Mouse (Mus musculus) CH12.LX (cell line): ENCODE measurements around the gene Hmx1. TPM values are rescaled to one million over a fixed set of nuclear protein-coding genes. Genes with fewer than 3 reads are reported as not detected.

Experiments
- DNase-seq: peaks from one replicate; pipeline ENCODE4 v3.0.0-alpha.2; 2013; ENCODE audit errors: extremely low read depth
- H3K27ac ChIP-seq: 2 replicates; pipeline ENCODE4 v1.5.1; 2012; ENCODE audit warnings: low read depth, mild to moderate bottlenecking, control low read depth, moderate library complexity; ENCODE audit not compliant: insufficient read depth
- H3K27me3 ChIP-seq: replicated peaks from 2 replicates; pipeline ENCODE3; 2012; ENCODE audit warnings: inconsistent platforms
- H3K36me3 ChIP-seq, 2 experiments: replicated peaks in 1 of 2; 2 replicates each; pipeline versions ENCODE3 to v1.6.1; 2012; ENCODE audit warnings: inconsistent platforms in 1 of 2, low read length in 1 of 2, mild to moderate bottlenecking in 1 of 2, mixed read lengths in 1 of 2, moderate library complexity in 1 of 2; ENCODE audit not compliant: control insufficient read depth in 1 of 2, insufficient read depth in 1 of 2
- H3K4me1 ChIP-seq, 2 experiments: 2 replicates each; pipeline ENCODE4 v1.6.1; 2012; ENCODE audit warnings: inconsistent platforms in 1 of 2, moderate library complexity in 1 of 2; ENCODE audit not compliant: insufficient read depth in 2 of 2, control insufficient read depth in 1 of 2
- H3K4me2 ChIP-seq: 2 replicates; pipeline ENCODE4 v1.6.1; 2012; ENCODE audit warnings: low read depth, mild to moderate bottlenecking, control low read depth; ENCODE audit not compliant: poor library complexity, insufficient read depth, severe bottlenecking
- H3K4me3 ChIP-seq, 3 experiments: fragments of 150-350 bp in 1 of 3; sonication (generic) in 1 of 3; replicated peaks in 1 of 3; 2 replicates each; pipeline versions ENCODE3 to v1.5.1; 2011 to 2012; ENCODE audit warnings: low read depth in 2 of 3, low read length in 2 of 3, mild to moderate bottlenecking in 2 of 3, moderate library complexity in 2 of 3, control low read depth in 1 of 3, improper control_type of control experiment in 1 of 3, inconsistent platforms in 1 of 3, mixed read lengths in 1 of 3; ENCODE audit not compliant: poor library complexity in 1 of 3
- H3K79me2 ChIP-seq: replicated peaks from 2 replicates; pipeline ENCODE4 v1.6.1; 2012; ENCODE audit warnings: mild to moderate bottlenecking, moderate library complexity; ENCODE audit not compliant: control insufficient read depth, poor library complexity, insufficient read depth, severe bottlenecking; ENCODE audit errors: extremely low read depth
- H3K9ac ChIP-seq: 2 replicates; pipeline ENCODE4 v1.6.1; 2012; ENCODE audit warnings: low read depth, mild to moderate bottlenecking, control low read depth, moderate library complexity; ENCODE audit not compliant: insufficient read depth
- H3K9me3 ChIP-seq: replicated peaks from 2 replicates; pipeline ENCODE3; 2012; ENCODE audit warnings: low read length, inconsistent platforms, mixed read lengths
- BHLHE40 ChIP-seq: IDR thresholded peaks from 2 replicates; pipeline ENCODE4 v1.6.1; 2011; ENCODE audit warnings: mild to moderate bottlenecking, low read depth, low read length, improper control_type of control experiment
- ELF1 ChIP-seq: IDR thresholded peaks from 2 replicates; pipeline ENCODE4 v1.6.1; 2014; ENCODE audit warnings: low read depth, mild to moderate bottlenecking, inconsistent platforms, low read length, improper control_type of control experiment
- ETS1 ChIP-seq: conservative IDR thresholded peaks from 2 replicates; pipeline ENCODE4 v1.6.1; 2012; ENCODE audit warnings: low read depth, mild to moderate bottlenecking, inconsistent platforms, low read length, improper control_type of control experiment, moderate library complexity
- GABPA ChIP-seq: IDR thresholded peaks from 2 replicates; pipeline ENCODE4 v1.6.1; 2012; ENCODE audit warnings: low read depth, low read length, improper control_type of control experiment, inconsistent platforms; ENCODE audit not compliant: insufficient replicate concordance
- HCFC1 ChIP-seq: IDR thresholded peaks from 2 replicates; pipeline ENCODE4 v1.6.1; 2012; ENCODE audit warnings: low read depth, mild to moderate bottlenecking, inconsistent platforms, low read length, improper control_type of control experiment
- IRF4 ChIP-seq: IDR thresholded peaks from 2 replicates; pipeline ENCODE4 v1.6.1; 2014; ENCODE audit warnings: low read depth, mild to moderate bottlenecking, inconsistent platforms, low read length, improper control_type of control experiment
- JUN ChIP-seq: IDR thresholded peaks from 2 replicates; pipeline ENCODE4 v1.6.1; 2011; ENCODE audit warnings: low read depth, mild to moderate bottlenecking, low read length, improper control_type of control experiment, moderate library complexity; ENCODE audit not compliant: insufficient read depth
- MAFK ChIP-seq: IDR thresholded peaks from 2 replicates; pipeline ENCODE4 v1.6.1; 2011; ENCODE audit warnings: low read length, improper control_type of control experiment; ENCODE audit not compliant: insufficient replicate concordance
- MAX ChIP-seq: IDR thresholded peaks from 2 replicates; pipeline ENCODE4 v1.6.1; 2011; ENCODE audit warnings: low read length, improper control_type of control experiment
- MEF2A ChIP-seq: IDR thresholded peaks from 2 replicates; pipeline ENCODE4 v1.6.1; 2014; ENCODE audit warnings: low read depth, mild to moderate bottlenecking, inconsistent platforms, low read length, improper control_type of control experiment, borderline replicate concordance
- PAX5 ChIP-seq: IDR thresholded peaks from 2 replicates; pipeline ENCODE4 v1.6.1; 2012; ENCODE audit warnings: low read length, inconsistent platforms, mixed read lengths
- POLR2AphosphoS2 ChIP-seq: IDR thresholded peaks from 2 replicates; pipeline ENCODE4 v1.6.1; 2011; ENCODE audit warnings: low read depth, low read length, improper control_type of control experiment
- RAD21 ChIP-seq: IDR thresholded peaks from 2 replicates; pipeline ENCODE4 v1.6.1; 2011; ENCODE audit warnings: low read depth, mild to moderate bottlenecking, low read length, improper control_type of control experiment, moderate library complexity
- USF2 ChIP-seq: conservative IDR thresholded peaks from 2 replicates; pipeline ENCODE4 v1.6.1; 2011; ENCODE audit warnings: low read depth, low read length, improper control_type of control experiment
- ZC3H11A ChIP-seq: IDR thresholded peaks from 2 replicates; pipeline ENCODE4 v1.6.1; 2012; ENCODE audit warnings: low read depth, mild to moderate bottlenecking, inconsistent platforms, low read length, improper control_type of control experiment
- dilution Hi-C: fragments of 300-500 bp; cut with MboI; formaldehyde crosslinking; loops from 2 replicates; pipeline ENCODE4 v1.14.3; 2020; ENCODE audit warnings: low sequenced_read_pairs; ENCODE audit not compliant: extremely low pct_unique_long_range_greater_than_20kb, extremely low pct_ligation_motif_present
- in situ Hi-C: fragments of 300-500 bp; cut with MboI; formaldehyde crosslinking; loops from 3 replicates; pipeline ENCODE4 v1.14.3; 2019; ENCODE audit warnings: low sequenced_read_pairs, low pct_ligation_motif_present, low pct_unique_long_range_greater_than_20kb, mixed read lengths
- polyA plus RNA-seq: library from polyadenylated mRNA; unstranded; fragments of >175 nt; gene quantifications from 2 replicates; pipeline ENCODE4 v1.2.1, GENCODE M21; 2012; ENCODE audit warnings: low read depth; ENCODE audit not compliant: insufficient read length
- total RNA-seq, 2 experiments: library from RNA; depleted of rRNA; stranded (reverse); fragments of 300-350 nt in 1 of 2; fragments of >200 nt in 1 of 2; gene quantifications; 2 replicates each; pipeline ENCODE4 v1.2.3; 2012 to 2014

Hmx1 gene
- total and polyA plus RNA-seq, 3 experiments = not detected

DNA sequence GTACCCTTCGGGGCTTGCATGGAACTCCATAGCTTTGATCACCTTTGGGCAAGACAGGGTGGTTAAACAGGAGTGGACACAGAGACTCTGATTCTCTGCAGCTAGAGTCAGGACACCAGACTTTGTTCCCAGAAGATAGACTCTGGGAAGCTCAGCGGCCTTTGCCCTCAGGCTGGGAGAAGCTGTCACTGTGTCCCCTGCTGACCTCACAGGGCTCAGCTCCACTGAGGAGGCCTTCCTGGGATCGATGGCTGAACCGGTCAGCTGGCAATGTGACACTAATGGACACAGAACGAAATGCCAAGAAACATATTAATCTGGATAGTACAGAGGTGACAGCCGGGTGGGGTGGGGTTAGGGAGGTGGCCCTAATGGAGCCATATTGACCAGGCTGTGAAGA lies 39.0 kb downstream of the Hmx1 start:
- Histone ChIP-seq H3K4me3 (no peak overlapping the region), H3K4me1 (peaks cover 0 to 4% of the 10 kb centered on the region in 2 experiments; a peak in 2 of 4 replicates), H3K4me2 (no peak overlapping the region), H3K79me2 (no peaks in the 10 kb centered on the region), H3K27me3 (peaks cover 94% of the 10 kb centered on the region), H3K9ac (no peak overlapping the region), H3K9me3 (peaks cover 1% of the 10 kb centered on the region), H3K27ac (no peak overlapping the region), H3K36me3 (no peaks in the 10 kb centered on the region)
- no peak for DNase-seq
- TF ChIP-seq GABPA (no peak), MAX (no peak), POLR2AphosphoS2 (no peak), MAFK (no peak), HCFC1 (no peak), MEF2A (no peak), JUN (no peak), USF2 (no peak), IRF4 (no peak), ZC3H11A (no peak), RAD21 (no peak), ELF1 (no peak), BHLHE40 (no peak), PAX5 (no peak)
- dilution Hi-C loops (no loop called here), in situ Hi-C loops (no loop called here)

DNA sequence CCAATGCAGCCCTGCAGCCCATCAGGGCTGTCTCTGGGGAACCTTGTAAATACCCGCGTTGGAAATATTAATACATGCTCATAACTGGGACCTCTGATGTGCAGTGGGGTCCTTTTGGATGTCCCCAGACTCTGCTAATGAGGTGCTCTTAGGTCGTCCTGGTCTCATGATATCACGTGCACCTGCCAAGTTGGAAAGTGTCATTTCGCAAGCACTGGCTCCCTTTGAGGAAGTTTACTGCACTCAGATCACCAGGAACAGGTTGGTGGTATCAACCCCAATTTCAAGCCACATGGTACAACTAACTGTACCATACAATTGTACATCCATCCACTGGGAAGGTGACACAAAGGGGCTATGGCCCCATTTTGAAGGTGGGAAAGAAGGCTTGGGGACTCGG lies 39.5 kb downstream of the Hmx1 start:
- Histone ChIP-seq H3K4me3 (no peak overlapping the region), H3K79me2 (no peaks in the 10 kb centered on the region), H3K9me3 (peaks cover 1% of the 10 kb centered on the region), H3K36me3 (no peaks in the 10 kb centered on the region), H3K4me2 (no peak overlapping the region)
- dilution Hi-C loops (no loop called here), in situ Hi-C loops (no loop called here)
- no peak for DNase-seq
- no peak for TF ChIP-seq ETS1
- TF ChIP-seq, all 38 proteins: peak for 0
- H3K9ac ChIP-seq = no peak overlapping the region
- H3K4me1 ChIP-seq = peaks cover 0 to 4% of the 10 kb centered on the region in 2 experiments; a peak in 2 of 4 replicates
- H3K27me3 ChIP-seq = peaks cover 94% of the 10 kb centered on the region
- H3K27ac ChIP-seq = no peak overlapping the region
